Mouse (Mus musculus) thymus, postnatal 14 days (tissue): Measurements from ENCODE around the gene Saysd1.
A peak's percentile ranks its signal among the peaks of the same experiment; 100 is the strongest.

Source experiments
- DNase-seq: peaks from one replicate; pipeline ENCODE4 v3.0.0; 2021

Gene Saysd1

DNA sequence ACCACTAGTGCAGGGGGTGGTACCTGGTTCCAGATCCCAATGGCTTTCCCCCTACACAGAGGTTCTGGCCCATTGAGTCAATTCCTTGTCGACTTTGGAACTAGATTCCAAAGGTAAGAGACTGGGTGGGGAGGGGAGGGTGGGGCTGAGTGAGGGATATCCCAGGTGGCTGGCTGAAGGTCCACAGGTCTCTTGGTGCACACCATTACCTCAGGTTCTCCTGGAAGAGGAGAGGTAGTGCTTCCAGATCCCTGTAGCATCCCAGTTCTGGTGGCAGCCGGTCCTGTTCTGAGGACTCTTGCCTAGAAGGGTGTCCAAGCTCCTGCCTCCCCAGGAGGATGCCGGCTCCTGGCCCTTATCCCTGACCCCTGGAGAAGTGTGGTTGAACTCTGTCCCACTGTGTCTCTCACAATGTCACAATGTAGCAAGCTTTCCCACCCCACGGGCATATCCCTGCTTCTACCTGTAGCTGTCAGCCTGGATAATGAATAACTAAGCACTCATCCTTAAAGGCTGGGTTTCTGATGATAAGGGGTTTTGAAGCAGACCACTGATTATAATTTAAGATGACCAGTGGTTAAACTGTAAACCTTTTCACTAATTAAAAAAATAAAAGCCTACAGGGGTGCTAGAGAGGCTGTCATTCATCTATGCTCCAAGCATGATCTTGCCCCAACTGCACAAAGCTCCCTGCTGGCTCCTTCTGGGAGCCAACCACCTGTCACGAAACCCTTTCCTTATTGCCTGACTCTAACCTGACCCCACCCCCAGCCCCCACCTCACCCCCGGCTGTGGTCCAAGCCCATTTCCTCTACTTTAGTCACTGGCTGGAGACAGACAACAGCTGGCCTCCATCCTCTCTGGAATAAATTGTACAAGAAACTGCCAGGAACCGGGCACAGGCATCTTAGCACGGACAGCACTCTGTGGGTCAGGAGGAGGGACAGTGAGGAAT, 20.7 kb upstream of the Saysd1 start:
- no peak for DNase-seq

DNA sequence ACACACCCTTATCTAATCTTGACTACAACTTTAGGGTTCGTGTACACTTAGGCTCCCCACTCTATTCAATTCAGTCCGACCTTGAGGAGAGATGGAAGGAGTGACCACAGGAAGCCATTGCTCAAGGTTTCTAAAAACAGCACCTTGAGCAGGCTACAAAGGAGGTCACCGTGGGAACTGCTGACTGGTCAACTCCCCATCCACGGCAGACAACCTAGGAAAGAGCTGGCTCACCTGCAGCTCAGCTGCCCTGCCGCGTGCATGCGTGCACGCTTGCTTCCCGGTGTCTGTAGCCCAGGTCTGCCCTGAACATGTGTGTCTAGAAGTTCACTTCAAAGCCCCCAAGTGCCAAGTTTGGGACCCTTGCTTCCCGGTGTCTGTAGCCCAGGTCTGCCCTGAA, 19.3 kb upstream of the Saysd1 start:
- DNase-seq: no peak

DNA sequence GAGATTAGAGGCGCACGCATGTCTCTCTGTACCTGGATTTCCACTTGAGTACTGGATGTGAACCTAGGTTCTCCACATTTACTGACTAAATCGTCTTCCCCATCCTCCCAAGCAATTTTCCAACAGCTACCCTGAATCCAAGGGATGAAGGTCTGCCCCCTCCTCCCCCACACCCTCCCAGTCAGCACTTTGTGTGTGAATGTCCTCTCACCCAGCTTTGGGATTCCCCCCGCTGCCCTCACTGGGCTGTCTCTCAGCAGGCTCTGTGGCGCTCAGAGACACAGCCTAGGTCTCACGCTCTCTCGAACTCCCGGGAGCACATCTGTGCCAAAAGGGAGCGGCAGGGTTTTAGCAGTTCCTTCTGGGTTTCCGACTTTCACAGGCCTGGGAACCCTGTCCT, 17.4 kb upstream of the Saysd1 start:
- DNase-seq: no peak

DNA sequence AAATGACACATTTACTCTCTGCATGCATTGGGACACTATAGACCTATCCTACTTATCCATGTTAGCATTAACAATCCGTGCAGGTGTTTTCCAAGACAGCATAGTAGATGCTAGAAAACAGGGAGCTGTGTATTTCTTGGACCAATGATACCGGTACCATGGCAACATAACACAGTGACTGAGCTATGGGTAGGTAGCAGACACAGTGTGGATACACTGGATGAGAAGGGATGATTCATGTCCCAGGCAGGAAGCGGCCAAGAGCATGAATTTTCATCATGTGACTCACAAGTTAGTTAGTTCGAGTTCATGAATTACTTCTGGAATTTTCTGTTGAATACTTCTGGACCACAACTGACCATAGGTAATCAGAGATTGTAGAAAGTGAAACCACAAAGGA, 16.6 kb upstream of the Saysd1 start:
- DNase-seq: no peak

DNA sequence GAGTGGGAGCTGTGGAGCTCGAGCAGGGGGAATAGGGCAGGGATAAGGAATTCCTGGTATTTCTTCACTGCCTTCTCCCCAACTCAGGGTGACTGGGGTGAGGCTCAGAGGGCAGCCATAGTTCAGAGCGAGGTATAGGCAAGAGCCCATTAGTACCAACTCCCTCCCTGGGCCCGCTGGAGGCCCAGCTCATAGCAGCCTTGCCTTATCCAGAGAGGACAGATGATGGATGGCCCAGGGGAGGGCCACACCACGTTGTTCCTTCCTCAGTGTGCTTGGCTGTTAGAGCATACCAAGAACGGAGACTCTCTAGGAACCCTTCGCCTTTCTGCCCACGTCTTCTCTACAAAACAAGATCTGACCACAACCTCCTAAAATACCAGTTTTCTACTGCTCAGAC, 15.9 kb upstream of the Saysd1 start:
- DNase-seq: no peak

DNA sequence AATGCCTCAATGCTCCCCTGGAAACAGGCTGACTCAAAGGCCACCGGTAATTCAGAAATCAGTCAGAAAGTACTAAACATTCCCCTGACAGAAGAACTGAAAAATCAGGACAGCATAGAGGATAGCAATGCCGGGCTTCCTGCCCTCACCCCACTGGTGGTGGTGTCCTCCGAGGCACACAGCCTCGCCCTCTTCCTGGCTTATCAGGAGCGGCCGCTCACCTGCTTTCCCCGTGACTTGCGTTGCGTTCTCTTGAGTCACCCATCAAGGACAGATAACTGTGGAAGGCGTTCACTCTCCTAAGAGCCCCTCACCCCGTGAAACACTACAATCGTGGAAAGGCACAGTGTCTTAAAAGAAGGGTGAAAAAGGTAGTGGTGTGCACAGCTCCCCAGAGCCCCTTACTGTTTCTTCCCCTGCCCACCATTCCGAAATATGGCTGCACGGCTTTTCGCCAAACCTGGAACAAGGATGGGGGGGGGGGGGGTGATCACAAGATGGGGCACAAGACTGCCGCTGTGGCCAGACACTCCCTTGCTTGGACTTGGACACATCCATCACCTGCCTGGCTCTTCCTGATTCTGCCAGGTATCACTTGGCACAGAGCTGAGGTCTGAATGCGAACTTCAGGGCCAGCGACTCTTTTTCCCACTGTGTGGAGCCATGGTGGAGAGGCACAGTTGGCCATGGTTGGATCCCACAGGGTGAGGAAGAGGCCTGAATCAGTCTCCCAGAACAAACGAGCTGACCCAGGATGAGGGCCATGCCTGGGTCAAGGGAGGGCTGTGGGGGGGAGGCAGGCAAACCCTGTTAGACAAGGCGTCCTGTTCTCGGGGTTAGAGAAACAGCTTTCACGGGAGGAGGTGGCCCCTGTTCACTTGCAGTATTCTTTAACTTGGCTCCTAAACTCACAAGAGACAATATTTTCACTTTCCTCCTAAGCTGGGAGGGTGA, 11.1 kb upstream of the Saysd1 start:
- DNase-seq: no peak

- no peak for DNase-seq
Observed at GRCm38 (mm10) chr14:20148514-20148913, 10.2 kb upstream of the Saysd1 start.

- DNase-seq: no peak
Observed at GRCm38 (mm10) chr14:20147854-20148253, 9.5 kb upstream of the Saysd1 start.

GRCm38 (mm10) chr14:20144093-20144492, 5.8 kb upstream of the Saysd1 start:
- no peak for DNase-seq

GRCm38 (mm10) chr14:20134965-20135671, 3.2 kb downstream of the Saysd1 start:
- no peak for DNase-seq

DNA sequence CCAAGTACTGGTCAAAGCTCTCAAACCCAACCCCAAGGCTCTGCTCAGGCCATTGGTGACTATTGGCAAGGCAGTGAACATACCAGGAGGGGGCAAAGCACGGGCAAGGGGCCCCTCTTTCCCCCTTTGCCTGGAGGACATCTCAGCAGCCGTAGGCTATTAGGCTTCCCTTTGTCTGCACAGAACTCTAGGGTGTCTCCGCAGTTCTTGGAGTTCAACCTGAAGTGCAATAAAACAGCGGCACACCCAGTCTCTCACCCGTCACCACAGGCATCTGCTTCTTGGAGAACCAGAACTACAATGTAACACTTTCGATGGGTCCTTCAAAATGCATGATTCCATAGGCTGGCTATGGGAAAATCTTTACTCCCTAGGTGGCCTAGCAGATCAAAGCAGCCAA, 10.2 kb downstream of the Saysd1 start:
- no peak for DNase-seq

GRCm38 (mm10) chr14:20127406-20128087, 10.8 kb downstream of the Saysd1 start:
- no peak for DNase-seq

DNA sequence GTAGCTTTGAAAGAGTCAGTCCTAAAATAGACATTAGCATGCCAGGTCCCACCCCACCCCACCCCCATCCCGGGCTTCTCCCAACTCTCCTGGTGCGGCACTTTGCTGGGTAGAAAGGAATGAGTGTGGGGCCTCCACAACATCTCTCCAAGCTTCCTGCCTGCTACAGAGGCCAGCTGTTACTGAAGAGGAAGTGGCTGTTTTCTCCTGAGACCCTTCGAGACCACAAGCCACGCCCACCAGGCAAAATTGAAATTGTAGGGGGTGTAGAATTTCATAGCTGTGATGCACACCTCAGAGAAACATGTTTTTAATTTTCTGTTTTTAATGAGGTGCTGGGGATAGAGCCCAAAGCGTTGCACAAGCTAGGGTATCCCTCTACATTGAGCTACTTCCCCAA, 17.5 kb downstream of the Saysd1 start:
- peak; percentile 81 for DNase-seq

DNA sequence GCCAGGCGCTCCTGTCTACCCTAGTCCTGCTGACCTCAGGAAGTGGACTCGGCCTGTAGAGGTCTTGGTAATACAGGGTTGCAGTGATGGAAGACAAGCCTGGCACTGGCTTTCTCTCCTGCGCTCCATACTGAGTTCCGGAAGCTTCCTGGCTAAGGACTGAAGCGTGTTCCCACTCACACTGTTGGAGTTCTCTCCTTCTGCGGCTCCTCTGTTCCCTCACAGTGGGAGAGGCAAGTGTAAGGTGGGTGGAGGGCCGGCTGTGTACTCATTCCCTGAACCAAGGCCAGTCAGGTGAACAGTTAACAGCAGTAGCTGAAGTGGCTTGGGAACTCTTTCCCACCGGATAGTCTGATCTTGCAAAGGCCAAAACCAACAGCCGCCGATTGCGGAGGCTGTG, 18.3 kb downstream of the Saysd1 start:
- no peak for DNase-seq

GRCm38 (mm10) chr14:20116149-20116605, 22.2 kb downstream of the Saysd1 start:
- no peak for DNase-seq

GRCm38 (mm10) chr14:20114951-20115350, 23.4 kb downstream of the Saysd1 start:
- peak; percentile 21 for DNase-seq

GRCm38 (mm10) chr14:20113964-20114363, 24.4 kb downstream of the Saysd1 start:
- peak; percentile 87 for DNase-seq

- DNase-seq: no peak
Observed at GRCm38 (mm10) chr14:20113189-20113961, 25.0 kb downstream of the Saysd1 start.

DNA sequence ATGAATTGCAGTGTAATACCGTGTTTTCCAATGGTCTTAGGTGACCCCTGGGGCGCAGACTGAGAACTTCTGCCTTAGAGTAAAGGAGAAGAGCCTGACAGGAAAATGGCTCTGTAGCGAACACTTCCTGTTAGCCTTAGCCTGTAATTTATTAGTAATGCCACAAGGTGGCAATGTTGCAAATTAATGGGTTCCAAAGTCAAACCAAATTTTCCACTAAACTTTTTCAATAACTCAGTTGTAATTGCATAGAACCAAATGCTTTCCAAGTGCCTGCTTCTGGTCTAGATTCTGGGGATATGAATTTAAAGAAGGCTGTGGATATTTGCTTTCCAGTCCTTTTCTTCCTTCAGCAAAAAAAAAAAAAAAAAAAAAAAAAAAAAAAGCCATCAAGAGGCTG, 26.1 kb downstream of the Saysd1 start:
- no peak for DNase-seq

GRCm38 (mm10) chr14:20110945-20111344, 27.4 kb downstream of the Saysd1 start:
- DNase-seq: no peak

GRCm38 (mm10) chr14:20106271-20106670, 32.1 kb downstream of the Saysd1 start:
- DNase-seq: no peak
